Mouse (Mus musculus) liver, adult 2 months (tissue): Measurements from ENCODE around the gene Gan.

Source experiments
- CTCF ChIP-seq: fragments of 200-500 bp; IDR thresholded peaks from 2 replicates; pipeline ENCODE4 v1.5.1; 2011; ENCODE audit warnings: low read depth, low read length, control low read depth
- POLR2A ChIP-seq: fragments of 200-500 bp; IDR thresholded peaks from 2 replicates; pipeline ENCODE4 v1.6.1; 2011; ENCODE audit warnings: low read length, control low read depth; ENCODE audit not compliant: insufficient read depth; ENCODE audit errors: extremely low read depth

DNA sequence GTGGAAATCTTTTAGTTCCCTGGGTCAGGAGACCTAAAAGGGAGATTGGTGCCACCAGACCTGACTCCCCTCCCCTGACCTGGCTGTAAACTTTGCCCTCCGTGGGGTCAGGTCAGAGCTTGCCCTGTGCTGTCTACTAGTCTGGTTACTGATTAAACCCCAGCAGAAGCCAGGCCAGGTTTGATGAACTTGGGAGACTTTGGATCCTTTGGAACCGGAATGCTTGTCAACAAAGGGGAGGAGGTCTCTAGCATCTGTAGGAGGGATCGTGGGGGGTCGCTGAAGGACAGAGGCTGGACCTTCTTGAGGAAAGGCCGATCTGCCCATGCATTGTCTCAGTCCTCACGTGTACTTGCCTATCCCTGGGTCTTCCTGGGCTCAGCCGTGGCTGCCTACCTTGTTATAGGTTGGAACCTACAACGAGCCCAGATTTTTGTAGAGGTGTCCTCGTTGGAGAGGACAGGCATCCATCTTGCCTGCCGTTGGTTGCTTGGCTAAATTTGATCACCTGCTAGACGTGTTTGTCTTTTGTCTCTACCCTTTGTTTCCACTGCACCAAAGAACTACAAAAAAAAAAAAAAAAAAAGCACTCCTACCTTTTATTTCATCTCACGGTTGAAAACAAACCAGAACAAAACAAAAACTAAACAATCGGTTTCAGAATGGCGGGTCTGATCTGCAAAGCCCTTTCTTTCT, 102.4 kb downstream of the Gan start:
- TF ChIP-seq POLR2A = no peak
- no peak for TF ChIP-seq CTCF
